Mouse (Mus musculus): ENCODE measurements at regions not wholly inside any gene's neighbourhood (a gene's known extent, or its start where the extent isn't known, plus 50 kb on each side); places are given as distances from the start of the nearest gene placed in this dataset.

- TF ChIP-seq CTCF (conservative IDR thresholded peaks at IDR 0.05; ENCODE audit: low read length) (peak; percentile 44), NANOG (IDR thresholded peaks at IDR 0.05; ENCODE audit: borderline replicate concordance, low read length) (no peak)
These were observed 90.3 kb upstream of the Dab2 start for GRCm38 (mm10) chr15:6209301-6209700.

Data from E14TG2a.4 (cell line).